Mouse (Mus musculus) liver, postnatal 0 days (tissue): ENCODE results near the gene Tpcn1. TPM values are rescaled to one million over a fixed set of nuclear protein-coding genes. Genes with fewer than 3 reads are reported as not detected.
"Not testable (repeated sequence)": the region's sequence is repeated elsewhere in the genome, so short reads cannot be mapped to it uniquely, and the experiment has no call there.

Experiments
- ATAC-seq: fragments of 200-750 bp; cut with Nextera tagmentation; 2 replicates; pipeline ENCODE4 v1.8.0; 2017; ENCODE audit warnings: mild to moderate bottlenecking, moderate library complexity
- DNase-seq: peaks from one replicate; pipeline ENCODE4 v3.0.0-alpha.2; 2016
- H3K27ac ChIP-seq: fragments of 300-500 bp; sonication (generic); 2 replicates; pipeline ENCODE4 v1.5.1; 2014; ENCODE audit warnings: antibody characterized with exemption, moderate library complexity, mild to moderate bottlenecking, low read depth
- H3K27me3 ChIP-seq: fragments of 300-500 bp; sonication (generic); 2 replicates; pipeline ENCODE4 v1.6.1; 2014; ENCODE audit warnings: low read length, control low read depth, mixed read lengths; ENCODE audit not compliant: insufficient read depth
- H3K36me3 ChIP-seq: fragments of 300-500 bp; sonication (generic); replicated peaks from 2 replicates; pipeline ENCODE4 v1.6.1; 2014; ENCODE audit warnings: mild to moderate bottlenecking, control low read depth, low read length, moderate library complexity, mixed read lengths; ENCODE audit not compliant: insufficient read depth
- H3K4me1 ChIP-seq: fragments of 300-500 bp; sonication (generic); 2 replicates; pipeline ENCODE4 v1.6.1; 2014; ENCODE audit warnings: antibody characterized with exemption, mild to moderate bottlenecking, control low read depth; ENCODE audit not compliant: insufficient read depth
- H3K4me2 ChIP-seq: fragments of 300-500 bp; sonication (generic); 2 replicates; pipeline ENCODE4 v1.6.1; 2014; ENCODE audit warnings: low read depth, mild to moderate bottlenecking, low read length, moderate library complexity, mixed read lengths
- H3K4me3 ChIP-seq: fragments of 300-500 bp; sonication (generic); 2 replicates; pipeline ENCODE4 v1.5.1; 2014; ENCODE audit warnings: low read depth, low read length
- H3K9ac ChIP-seq: fragments of 300-500 bp; sonication (generic); replicated peaks from 2 replicates; pipeline ENCODE4 v1.6.1; 2014; ENCODE audit warnings: mild to moderate bottlenecking, moderate library complexity
- H3K9me3 ChIP-seq: fragments of 300-500 bp; sonication (generic); 2 replicates; pipeline ENCODE4 v1.6.1; 2016; ENCODE audit warnings: mild to moderate bottlenecking, control low read depth, low read length, mixed read lengths
- CTCF ChIP-seq: sonication (generic); IDR thresholded peaks from 2 replicates; pipeline ENCODE4 v1.5.1; 2016; ENCODE audit warnings: antibody characterized with exemption, low read depth
- EP300 ChIP-seq: IDR thresholded peaks from 2 replicates; pipeline ENCODE4 v1.6.1; 2016; ENCODE audit warnings: antibody characterized with exemption, low read depth, mild to moderate bottlenecking
- WGBS: fragments of 180-500 bp; shearing (Covaris S2); extraction: QIAGEN DNeasy Blood & Tissue Kit; methylation state at CpG from one replicate; pipeline ENCODE4 v1.1.7; 2014; ENCODE audit not compliant: insufficient replicate concordance; 5-methylcytosine and 5-hydroxymethylcytosine counted together
- polyA plus RNA-seq: library from polyadenylated mRNA; unstranded; fragments of >200 nt; fragmentation: Nextera tagmentation; extraction: Ambion mirVana; gene quantifications from 2 replicates; pipeline ENCODE4 v1.2.1, GENCODE M21; 2015

The Tpcn1 gene
- polyA plus RNA-seq, 1 experiment from 2014 or later, result 18.6 TPM

DNA sequence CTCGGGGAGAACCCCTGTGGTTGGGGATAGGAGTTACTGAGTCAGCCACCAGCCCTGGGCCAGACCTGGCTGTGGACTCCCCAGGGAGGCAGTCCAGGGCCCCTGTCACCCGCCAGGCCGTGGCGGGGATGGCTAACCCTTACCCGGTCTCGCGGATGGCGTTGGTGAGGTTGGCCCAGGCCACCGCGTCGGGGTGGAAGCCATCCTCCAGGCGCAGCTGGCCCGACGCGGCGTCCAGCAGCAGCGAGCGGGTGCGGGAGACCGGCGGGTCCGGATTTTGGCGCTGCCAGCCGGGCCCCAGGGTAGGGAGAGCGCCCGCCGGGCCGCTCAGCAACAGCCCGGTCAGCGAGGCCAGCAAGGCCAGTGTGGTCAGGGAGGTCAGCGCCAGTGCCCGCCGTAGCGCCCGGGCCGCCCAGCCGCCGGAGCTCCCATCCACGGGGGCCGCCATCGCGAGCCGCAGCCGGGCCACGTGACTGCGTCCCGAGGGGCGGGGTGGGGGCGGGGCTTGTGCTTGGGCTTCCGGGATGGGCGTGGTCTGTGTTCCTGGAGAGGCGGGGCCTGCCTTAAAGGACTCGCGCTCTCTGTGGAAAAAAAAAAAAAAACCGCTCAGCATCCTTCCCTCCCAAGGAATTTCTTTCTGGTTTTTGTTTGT is 85.2 kb downstream of the Tpcn1 start, which contains the start of gene Plbd2:
Plbd2 (minus strand) TSS at position 482 of the 652 bp plus-strand sequence.
- 0 out of 2 replicates have a peak within 1 kb of the TSS, but pooled peaks have one; percentile 36 for H3K27ac ChIP-seq
- peak; percentile 79 for ATAC-seq

DNA sequence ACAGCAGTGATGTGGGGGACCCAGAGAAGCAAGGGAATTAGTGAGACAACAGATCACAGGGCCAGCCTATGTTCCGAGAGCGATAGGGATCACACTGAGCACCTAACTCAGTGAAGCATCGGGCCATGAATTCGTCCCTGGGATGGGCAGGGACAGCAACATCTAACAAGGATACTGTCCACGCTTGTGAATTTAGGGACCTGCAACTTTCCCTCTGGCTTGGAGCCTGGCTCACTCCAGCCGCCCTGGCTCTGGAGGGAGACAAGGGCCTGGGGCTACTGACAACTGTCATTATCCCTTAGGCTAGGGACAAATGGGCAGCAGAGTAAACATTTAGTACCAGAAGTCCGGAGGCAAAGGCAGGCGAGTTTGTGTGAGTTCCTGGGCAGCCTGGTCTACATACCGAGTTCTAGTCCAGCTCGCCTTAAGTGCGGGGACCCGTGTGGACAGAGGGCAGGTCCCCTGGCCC is 85.8 kb downstream of the Tpcn1 start:
- DNase-seq (no peak), ATAC-seq (no peak; the same call in 1 of the 2 replicates)
- WGBS, result 12% methylated on average over 12 of the region's 12 CpGs
- TF ChIP-seq EP300, result no peak
- no peak for TF ChIP-seq CTCF
- peak overlapping the region; percentile 81 for H3K4me3 ChIP-seq
- 0 out of 2 replicates have a peak, but pooled peaks cover 3% of the 10 kb centered on the region for H3K36me3 ChIP-seq
- H3K9ac ChIP-seq, result peak overlapping the region; percentile 90
- H3K4me1 ChIP-seq, result peaks cover 22% of the 10 kb centered on the region
- H3K4me2 ChIP-seq, result peak overlapping the region; percentile 93
- no peaks in the 10 kb centered on the region for H3K27me3 ChIP-seq
- no peaks in the 10 kb centered on the region for H3K9me3 ChIP-seq
- H3K27ac ChIP-seq, result no peak overlapping the region

More for the DNA sequence above, 85.2 kb downstream of the Tpcn1 start, which contains the start of gene Plbd2:
- 0 out of 2 replicates have a peak, but pooled peaks cover 1% of the 10 kb centered on the region for H3K36me3 ChIP-seq
- H3K9ac ChIP-seq, result peak within 1 kb of the TSS; percentile 90
- peak within 1 kb of the TSS; percentile 93 for H3K4me2 ChIP-seq
- TF ChIP-seq CTCF, result no peak
- TF ChIP-seq EP300, result no peak
- H3K4me1 ChIP-seq, result peaks cover 22% of the 10 kb centered on the region
- WGBS, result under 1% methylated on average over 43 of the region's 55 CpGs
- DNase-seq, result peak; percentile 97
- H3K4me3 ChIP-seq, result peak within 1 kb of the TSS; percentile 81
- no peaks in the 10 kb centered on the region for H3K9me3 ChIP-seq
- H3K27me3 ChIP-seq, result no peaks in the 10 kb centered on the region

- Histone ChIP-seq H3K4me3 (peak overlapping the region; percentile 81), H3K27me3 (no peaks in the 10 kb centered on the region), H3K9me3 (no peaks in the 10 kb centered on the region), H3K27ac (no peak overlapping the region), H3K36me3 (peaks cover 7% of the 10 kb centered on the region; the same call in 1 of the 2 replicates), H3K9ac (peak overlapping the region; percentile 90), H3K4me2 (peak overlapping the region; percentile 93), H3K4me1 (peaks cover 22% of the 10 kb centered on the region)
- ATAC-seq (no peak), DNase-seq (no peak)
- 64% methylated on average over 9 of the region's 9 CpGs for WGBS
- no peak for TF ChIP-seq EP300
- no peak for TF ChIP-seq CTCF
These were observed 86.3 kb downstream of the Tpcn1 start for GRCm38 (mm10) chr5:120502147-120502621.

- peaks cover 21% of the 10 kb centered on the region for H3K4me1 ChIP-seq
These were observed 87.9 kb downstream of the Tpcn1 start for GRCm38 (mm10) chr5:120500609-120501008.

GRCm38 (mm10) chr5:120499202-120499601 is 89.3 kb downstream of the Tpcn1 start:
- ATAC-seq (no peak), DNase-seq (no peak)
- Histone ChIP-seq H3K27ac (no peak overlapping the region), H3K27me3 (no peaks in the 10 kb centered on the region), H3K4me1 (peaks cover 16% of the 10 kb centered on the region), H3K9ac (no peak overlapping the region), H3K4me2 (no peak overlapping the region), H3K4me3 (no peak overlapping the region), H3K9me3 (no peaks in the 10 kb centered on the region), H3K36me3 (peaks cover 10% of the 10 kb centered on the region; the same call in 1 of the 2 replicates)
- no peak for TF ChIP-seq EP300
- TF ChIP-seq CTCF, result no peak
- WGBS, result 73% methylated on average over 4 of the region's 4 CpGs

More at GRCm38 (mm10) chr5:120500609-120501008, 87.9 kb downstream of the Tpcn1 start:
- not testable (repeated sequence) for H3K9ac ChIP-seq, H3K4me2 ChIP-seq, ATAC-seq, H3K4me3 ChIP-seq, H3K27me3 ChIP-seq, DNase-seq, H3K9me3 ChIP-seq, H3K27ac ChIP-seq, H3K36me3 ChIP-seq
- 81% methylated on average over 9 of the region's 9 CpGs for WGBS
- peak; percentile 18; the same call in 1 of the 2 replicates for TF ChIP-seq CTCF

GRCm38 (mm10) chr5:120497071-120497470 is 91.4 kb downstream of the Tpcn1 start:
- H3K36me3 ChIP-seq, result peaks cover 15% of the 10 kb centered on the region
- DNase-seq (no peak), ATAC-seq (no peak)
- H3K9ac ChIP-seq, result no peak overlapping the region
- H3K4me2 ChIP-seq, result no peak overlapping the region
- no peaks in the 10 kb centered on the region for H3K27me3 ChIP-seq
- 62% methylated on average over 3 of the region's 3 CpGs for WGBS
- no peak overlapping the region for H3K4me3 ChIP-seq
- no peak overlapping the region for H3K27ac ChIP-seq
- H3K4me1 ChIP-seq, result peaks cover 6% of the 10 kb centered on the region
- no peaks in the 10 kb centered on the region for H3K9me3 ChIP-seq
- TF ChIP-seq CTCF, result no peak
- no peak for TF ChIP-seq EP300
